Mouse (Mus musculus) liver, embryonic 14.5 days (tissue): ENCODE measurements around the gene Usp34.
"Not testable (repeated sequence)": the region's sequence is repeated elsewhere in the genome, so short reads cannot be mapped to it uniquely, and the experiment has no call there.

ENCODE experiments used
- CTCF ChIP-seq: IDR thresholded peaks from 2 replicates; pipeline ENCODE4 v1.5.1; 2016; ENCODE audit warnings: antibody characterized with exemption, low read depth, control low read depth
- EP300 ChIP-seq: IDR thresholded peaks from 2 replicates; pipeline ENCODE4 v1.6.1; 2016; ENCODE audit warnings: antibody characterized with exemption, low read depth

GRCm38 (mm10) chr11:23288866-23289265, 17.8 kb upstream of the Usp34 start:
- not testable (repeated sequence) for TF ChIP-seq CTCF, EP300
